Comparison of ENCODE assay signal across 10 mouse cellular contexts in the genomic region with DNA sequence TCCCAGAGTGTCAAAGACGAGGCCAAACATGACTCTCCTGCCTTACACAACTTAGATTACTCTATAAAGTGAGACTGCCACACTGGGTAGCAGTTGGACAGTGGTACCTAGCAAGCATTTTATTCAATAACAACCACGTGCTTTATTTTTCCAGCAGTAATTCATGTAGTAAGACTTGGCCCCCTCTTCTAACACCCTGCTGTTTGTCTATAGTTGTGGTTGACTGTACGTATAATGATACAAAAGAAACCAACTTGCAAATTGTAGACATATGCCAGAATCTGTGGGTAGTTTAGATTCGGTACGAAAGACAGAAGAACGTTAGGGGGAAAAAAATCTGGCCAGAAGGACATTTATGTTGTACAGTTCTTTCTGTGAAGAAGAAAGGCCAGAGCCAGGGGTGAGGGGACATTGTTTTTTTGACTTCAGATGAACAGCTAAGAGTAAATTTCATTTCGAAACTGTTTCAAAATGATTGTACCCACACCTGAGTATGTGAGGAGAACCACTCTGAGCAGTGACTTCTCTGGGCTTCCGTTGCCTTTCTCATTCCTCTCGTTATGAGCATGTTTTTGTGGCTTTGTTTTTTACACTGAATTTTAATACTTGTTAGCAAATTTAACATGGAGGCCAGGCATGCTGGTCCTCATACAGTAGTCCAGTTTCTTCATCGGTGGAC.
DNase-seq lines count a peak whose midpoint lies in the region; ATAC-seq and TF ChIP-seq lines count a peak whose summit lies in the region.
"Had no signal": no experiment of that assay in that cellular context is flagged by ENCODE, and none has a peak within 500 bp of the region (broad histone marks: within the 10 kb centered on the region; RNA-seq: fewer than 3 reads in every experiment).

No protein-coding gene starts in this region.

- H3K9me3 ChIP-seq in heart, embryonic 13.5 days, result no peaks in the 10 kb centered on the region
- H3K9me3 ChIP-seq in heart, embryonic 11.5 days (replicated peaks; ENCODE audit: control insufficient read depth, low read length), result no peaks in the 10 kb centered on the region
- H3K9me3 ChIP-seq in lung, postnatal 0 days (ENCODE audit: low read length), result no peaks in the 10 kb centered on the region
- H3K9me3 ChIP-seq in intestine, embryonic 15.5 days, result no peaks in the 10 kb centered on the region
- no peaks in the 10 kb centered on the region for H3K9me3 ChIP-seq in stomach, embryonic 14.5 days (ENCODE audit: control insufficient read depth, low read depth, low read length)

- no peak for TF ChIP-seq CTCF in lung, postnatal 0 days (IDR thresholded peaks at IDR 0.05)

- no peaks in the 10 kb centered on the region for H3K27me3 ChIP-seq in heart, embryonic 13.5 days (replicated peaks)
- peaks cover 3% of the 10 kb centered on the region for H3K27me3 ChIP-seq in heart, embryonic 11.5 days (ENCODE audit: control insufficient read depth, insufficient read depth, low read length)
- H3K27me3 ChIP-seq in lung, postnatal 0 days (replicated peaks; ENCODE audit: insufficient read depth, low read length), result no peaks in the 10 kb centered on the region
- no peaks in the 10 kb centered on the region for H3K27me3 ChIP-seq in intestine, embryonic 15.5 days (replicated peaks)
- H3K27me3 ChIP-seq in stomach, embryonic 14.5 days (ENCODE audit: control insufficient read depth, insufficient read depth, low read length), result no peaks in the 10 kb centered on the region

- peaks cover 89% of the 10 kb centered on the region for H3K4me1 ChIP-seq in heart, embryonic 13.5 days
- peaks cover 48% of the 10 kb centered on the region for H3K4me1 ChIP-seq in heart, embryonic 11.5 days (ENCODE audit: control insufficient read depth, insufficient read depth, low read length)
- peaks cover 22% of the 10 kb centered on the region; the same call in 1 of the 2 replicates for H3K4me1 ChIP-seq in lung, postnatal 0 days (ENCODE audit: insufficient read depth, low read depth, low read length)
- H3K4me1 ChIP-seq in intestine, embryonic 15.5 days (replicated peaks), result peaks cover 39% of the 10 kb centered on the region
- H3K4me1 ChIP-seq in stomach, embryonic 14.5 days (ENCODE audit: control insufficient read depth, insufficient read depth, low read length), result peaks cover 50% of the 10 kb centered on the region

- H3K27ac ChIP-seq in heart, embryonic 13.5 days (replicated peaks), result no peak overlapping the region
- H3K27ac ChIP-seq in heart, embryonic 11.5 days (ENCODE audit: low read depth, low read length), result no peak overlapping the region
- H3K27ac ChIP-seq in lung, postnatal 0 days (ENCODE audit: low read length), result peak overlapping the region; percentile 68; the same call in 1 of the 2 replicates
- no peak overlapping the region; the same call in 1 of the 2 replicates for H3K27ac ChIP-seq in intestine, embryonic 15.5 days
- H3K27ac ChIP-seq in stomach, embryonic 14.5 days (ENCODE audit: low read length), result no peak overlapping the region

- H3K4me3 ChIP-seq in heart, embryonic 13.5 days, result no peak overlapping the region
- H3K4me3 ChIP-seq in heart, embryonic 11.5 days (ENCODE audit: low read depth, low read length), result no peak overlapping the region
- peak overlapping the region; percentile 16 for H3K4me3 ChIP-seq in lung, postnatal 0 days (ENCODE audit: low read depth, low read length)
- H3K4me3 ChIP-seq in intestine, embryonic 15.5 days (replicated peaks), result peak overlapping the region; percentile 41
- H3K4me3 ChIP-seq in stomach, embryonic 14.5 days (ENCODE audit: low read depth, low read length), result peak overlapping the region; percentile 36

- WGBS in heart, embryonic 13.5 days, result 81% methylated on average over 10 of the region's 10 CpGs
- 86% methylated on average over 10 of the region's 10 CpGs for WGBS in heart, embryonic 11.5 days (ENCODE audit: insufficient replicate concordance)
- 39% methylated on average over 10 of the region's 10 CpGs for WGBS in lung, postnatal 0 days
- 55% methylated on average over 10 of the region's 10 CpGs for WGBS in intestine, embryonic 15.5 days
- WGBS in stomach, embryonic 14.5 days, result 65% methylated on average over 10 of the region's 10 CpGs

- H3K4me2 ChIP-seq in heart, embryonic 13.5 days, result peak overlapping the region; percentile 53
- no peak overlapping the region for H3K4me2 ChIP-seq in heart, embryonic 11.5 days
- peak overlapping the region; percentile 53 for H3K4me2 ChIP-seq in lung, postnatal 0 days (replicated peaks; ENCODE audit: low read depth, low read length)
- H3K4me2 ChIP-seq in intestine, embryonic 15.5 days (replicated peaks), result peak overlapping the region; percentile 54
- peak overlapping the region; percentile 29 for H3K4me2 ChIP-seq in stomach, embryonic 14.5 days (replicated peaks; ENCODE audit: low read depth, low read length)

- no peak for ATAC-seq in heart, embryonic 13.5 days (ENCODE audit: extremely low read depth, insufficient number of reproducible peaks, low FRiP score, low TSS enrichment)
- no peak for ATAC-seq in heart, embryonic 11.5 days (replicated peaks; ENCODE audit: insufficient number of reproducible peaks, low FRiP score, low TSS enrichment)
- no peak for ATAC-seq in lung, postnatal 0 days
- no peak for ATAC-seq in intestine, embryonic 15.5 days
- ATAC-seq in stomach, embryonic 14.5 days (ENCODE audit: insufficient number of reproducible peaks, insufficient read depth, low FRiP score, low read depth), result no peak

- peaks cover 5% of the 10 kb centered on the region; the same call in 1 of the 2 replicates for H3K36me3 ChIP-seq in heart, embryonic 13.5 days
- no peaks in the 10 kb centered on the region for H3K36me3 ChIP-seq in heart, embryonic 11.5 days (ENCODE audit: control insufficient read depth, insufficient read depth, low read length)
- no peaks in the 10 kb centered on the region for H3K36me3 ChIP-seq in lung, postnatal 0 days (ENCODE audit: insufficient read depth, low read length)
- H3K36me3 ChIP-seq in intestine, embryonic 15.5 days, result no peaks in the 10 kb centered on the region
- no peaks in the 10 kb centered on the region for H3K36me3 ChIP-seq in stomach, embryonic 14.5 days (ENCODE audit: control insufficient read depth, insufficient read depth, low read length)

- no peak for DNase-seq in lung, postnatal 0 days (ENCODE audit: low spot score)
- no peak for DNase-seq in lung, adult 18-20 months
- no peak for DNase-seq in urinary bladder, adult 18-20 months (ENCODE audit: low spot score in 2 of 2)
- DNase-seq in ovary, postnatal 36 days (ENCODE audit: low spot score), result no peak
- DNase-seq: adrenal gland, postnatal 36 days; thymus, postnatal 4 days had no signal

- no peak overlapping the region for H3K9ac ChIP-seq in heart, embryonic 13.5 days
- no peak overlapping the region for H3K9ac ChIP-seq in heart, embryonic 11.5 days (ENCODE audit: low read depth, low read length)
- peak overlapping the region; percentile 29; the same call in 1 of the 2 replicates for H3K9ac ChIP-seq in lung, postnatal 0 days (replicated peaks; ENCODE audit: low read depth)
- H3K9ac ChIP-seq in intestine, embryonic 15.5 days, result peak overlapping the region; percentile 50
- H3K9ac ChIP-seq in stomach, embryonic 14.5 days (replicated peaks; ENCODE audit: low read depth, low read length), result peak overlapping the region; percentile 23; the same call in 1 of the 2 replicates

- no peak for TF ChIP-seq EP300 in lung, postnatal 0 days (IDR thresholded peaks at IDR 0.05)

Comparison
In these comparisons a context has a peak if more than half of its experiments do, and no peak if none do; other contexts are left out.
1. H3K4me3 ChIP-seq: peak in lung, postnatal 0 days (single experiment), intestine, embryonic 15.5 days (single experiment) and stomach, embryonic 14.5 days (single experiment); none in heart, embryonic 13.5 days (single experiment) and heart, embryonic 11.5 days (single experiment).
2. H3K9ac ChIP-seq: peak in lung, postnatal 0 days (single experiment), intestine, embryonic 15.5 days (single experiment) and stomach, embryonic 14.5 days (single experiment); none in heart, embryonic 13.5 days (single experiment) and heart, embryonic 11.5 days (single experiment).